Mouse (Mus musculus): ENCODE data around the gene Efnb3. TPM values are rescaled to one million over a fixed set of nuclear protein-coding genes. Genes with fewer than 3 reads are reported as not detected.
A peak's percentile ranks its signal among the peaks of the same experiment; 100 is the strongest.

The Efnb3 gene
- 6.3 and 6.8 TPM in 2 replicates for polyA plus RNA-seq (2015; fragmentation: Nextera tagmentation; extraction: Ambion mirVana)

- ATAC-seq, result peak; percentile 50
- Histone ChIP-seq H3K4me1 (ENCODE audit: control insufficient read depth, insufficient read depth, low read length) (peaks cover 10% of the 10 kb centered on the region), H3K4me3 (ENCODE audit: low read length) (peak within 1 kb of the TSS; percentile 56), H3K9me3 (ENCODE audit: control insufficient read depth, low read length) (no peaks in the 10 kb centered on the region), H3K9ac (ENCODE audit: low read depth, low read length) (peak within 1 kb of the TSS; percentile 85), H3K36me3 (ENCODE audit: control insufficient read depth, insufficient read depth, low read length) (peaks cover 15% of the 10 kb centered on the region), H3K4me2 (ENCODE audit: low read depth, low read length) (peak within 1 kb of the TSS; percentile 86), H3K27ac (ENCODE audit: low read length) (no peak within 1 kb of the TSS; the same call in 1 of the 2 replicates), H3K27me3 (replicated peaks; ENCODE audit: control insufficient read depth, insufficient read depth, low read length) (no peaks in the 10 kb centered on the region)
- WGBS, result 3% methylated on average over 57 of the region's 59 CpGs
Measured at GRCm38 (mm10) chr11:69559851-69560765, at the start of gene Efnb3. Gene Efnb3, minus strand, starts transcription at chr11:69560205.

- Histone ChIP-seq H3K9me3 (ENCODE audit: control insufficient read depth, low read length) (no peaks in the 10 kb centered on the region), H3K4me2 (ENCODE audit: low read depth, low read length) (no peak overlapping the region), H3K27me3 (replicated peaks; ENCODE audit: control insufficient read depth, insufficient read depth, low read length) (peaks cover 11% of the 10 kb centered on the region; the same call in 1 of the 2 replicates), H3K9ac (ENCODE audit: low read depth, low read length) (no peak overlapping the region), H3K36me3 (ENCODE audit: control insufficient read depth, insufficient read depth, low read length) (no peaks in the 10 kb centered on the region), H3K27ac (ENCODE audit: low read length) (no peak overlapping the region), H3K4me1 (ENCODE audit: control insufficient read depth, insufficient read depth, low read length) (peaks cover 14% of the 10 kb centered on the region), H3K4me3 (ENCODE audit: low read length) (no peak overlapping the region)
- WGBS, result 60% methylated on average over 7 of the region's 7 CpGs
- no peak for ATAC-seq
Measured at GRCm38 (mm10) chr11:69609416-69609815, 49.4 kb upstream of the Efnb3 start.

GRCm38 (mm10) chr11:69608525-69608924 lies 48.5 kb upstream of the Efnb3 start:
- Histone ChIP-seq H3K4me3 (ENCODE audit: low read length) (no peak overlapping the region), H3K27ac (ENCODE audit: low read length) (no peak overlapping the region), H3K36me3 (ENCODE audit: control insufficient read depth, insufficient read depth, low read length) (no peaks in the 10 kb centered on the region), H3K27me3 (replicated peaks; ENCODE audit: control insufficient read depth, insufficient read depth, low read length) (peaks cover 12% of the 10 kb centered on the region; the same call in 1 of the 2 replicates), H3K4me2 (ENCODE audit: low read depth, low read length) (no peak overlapping the region), H3K9ac (ENCODE audit: low read depth, low read length) (no peak overlapping the region), H3K4me1 (ENCODE audit: control insufficient read depth, insufficient read depth, low read length) (peaks cover 13% of the 10 kb centered on the region), H3K9me3 (ENCODE audit: control insufficient read depth, low read length) (no peaks in the 10 kb centered on the region)
- 87% methylated on average over 3 of the region's 3 CpGs for WGBS
- no peak for ATAC-seq

DNA sequence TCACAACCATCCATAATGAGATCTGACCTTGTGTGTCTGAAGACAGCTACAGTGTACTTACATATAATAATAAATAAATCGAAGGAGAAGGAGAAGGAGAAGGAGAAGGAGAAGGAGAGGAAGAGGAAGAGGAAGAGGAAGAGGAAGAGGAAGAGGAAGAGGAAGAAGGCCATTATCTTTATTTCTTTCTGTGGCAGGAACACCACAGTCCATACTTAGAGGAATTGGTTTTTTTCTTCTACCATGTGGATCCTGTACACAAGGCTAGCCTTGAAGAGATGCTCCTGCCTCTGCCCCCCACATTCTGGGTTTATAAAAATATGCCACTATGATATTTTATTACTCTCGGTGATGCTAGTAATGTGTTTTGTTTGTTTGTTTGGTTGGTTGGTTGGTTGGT lies 46.8 kb upstream of the Efnb3 start:
- Histone ChIP-seq H3K27me3 (replicated peaks; ENCODE audit: control insufficient read depth, insufficient read depth, low read length) (peaks cover 12% of the 10 kb centered on the region; the same call in 1 of the 2 replicates), H3K9me3 (ENCODE audit: control insufficient read depth, low read length) (no peaks in the 10 kb centered on the region), H3K4me3 (ENCODE audit: low read length) (no peak overlapping the region), H3K4me1 (ENCODE audit: control insufficient read depth, insufficient read depth, low read length) (peaks cover 13% of the 10 kb centered on the region), H3K27ac (ENCODE audit: low read length) (no peak overlapping the region), H3K4me2 (ENCODE audit: low read depth, low read length) (no peak overlapping the region), H3K36me3 (ENCODE audit: control insufficient read depth, insufficient read depth, low read length) (no peaks in the 10 kb centered on the region), H3K9ac (ENCODE audit: low read depth, low read length) (no peak overlapping the region)
- WGBS, result 91% methylated on average over 2 of the region's 2 CpGs
- no peak for ATAC-seq

DNA sequence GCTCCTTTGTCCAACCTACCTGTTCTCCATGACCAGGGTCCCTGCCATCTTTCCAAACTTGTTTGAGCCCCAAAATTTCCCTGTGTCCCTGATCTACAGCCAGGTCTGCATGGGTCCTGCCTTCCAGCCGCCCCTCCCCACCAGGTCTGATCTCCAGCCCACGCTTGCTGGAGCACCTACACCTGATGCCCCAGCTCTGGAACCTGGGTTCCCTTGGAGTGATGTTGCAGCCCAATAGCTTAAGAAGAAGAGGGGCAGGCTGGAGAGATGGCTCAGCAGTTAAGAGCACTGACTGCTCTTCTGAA lies 46.4 kb upstream of the Efnb3 start:
- Histone ChIP-seq H3K36me3 (ENCODE audit: control insufficient read depth, insufficient read depth, low read length) (no peaks in the 10 kb centered on the region), H3K9ac (ENCODE audit: low read depth, low read length) (0 out of 2 replicates have a peak overlapping the region, but pooled peaks have one; percentile 48), H3K27me3 (replicated peaks; ENCODE audit: control insufficient read depth, insufficient read depth, low read length) (peaks cover 12% of the 10 kb centered on the region; the same call in 1 of the 2 replicates), H3K4me3 (ENCODE audit: low read length) (peak overlapping the region; percentile 65), H3K4me1 (ENCODE audit: control insufficient read depth, insufficient read depth, low read length) (peaks cover 17% of the 10 kb centered on the region), H3K27ac (ENCODE audit: low read length) (no peak overlapping the region), H3K4me2 (ENCODE audit: low read depth, low read length) (peak overlapping the region; percentile 100), H3K9me3 (ENCODE audit: control insufficient read depth, low read length) (no peaks in the 10 kb centered on the region)
- ATAC-seq, result no peak
- WGBS, result 54% methylated on average over 2 of the region's 2 CpGs

DNA sequence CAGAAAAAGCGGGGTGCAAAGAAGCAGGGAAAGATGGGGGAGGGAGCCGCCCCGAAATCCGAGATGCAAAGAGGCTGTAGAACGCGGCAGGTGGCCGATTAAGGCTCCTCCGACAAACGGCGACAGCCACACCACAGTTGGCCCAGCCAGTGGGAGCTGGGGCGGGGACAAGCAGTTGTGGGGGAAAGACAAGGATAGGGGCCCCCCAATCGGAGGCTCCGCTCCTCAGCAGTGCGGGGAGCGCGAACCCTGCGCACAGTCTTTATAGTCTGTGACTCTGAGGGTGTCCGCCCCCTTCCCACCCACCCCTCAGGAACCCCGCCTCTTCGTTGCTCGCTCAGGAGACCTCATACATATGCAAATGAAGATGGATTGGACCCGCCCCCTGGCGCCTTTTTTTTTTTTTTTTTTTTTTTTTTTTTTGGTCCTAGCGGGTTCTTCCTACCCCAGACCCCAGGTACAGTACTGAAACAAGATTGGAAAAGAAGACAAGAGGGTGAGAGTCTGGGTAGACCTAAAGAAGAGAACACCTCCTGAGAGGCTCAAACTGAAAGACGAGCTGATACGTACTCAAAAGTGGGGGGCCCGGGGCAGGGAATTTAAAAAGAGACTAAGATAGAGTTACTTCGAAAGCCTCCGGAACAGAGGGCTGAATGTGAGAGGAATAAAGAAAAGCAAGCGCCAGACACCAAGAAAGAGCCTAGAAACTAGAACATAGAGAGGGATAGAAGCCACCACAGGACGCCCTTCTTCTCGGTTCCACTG lies 45.9 kb upstream of the Efnb3 start, which contains the start of gene Atp1b2:
Gene Atp1b2, minus strand, starts transcription at position 217 of the 765 bp plus-strand sequence.
- peaks cover 17% of the 10 kb centered on the region for H3K4me1 ChIP-seq (ENCODE audit: control insufficient read depth, insufficient read depth, low read length)

DNA sequence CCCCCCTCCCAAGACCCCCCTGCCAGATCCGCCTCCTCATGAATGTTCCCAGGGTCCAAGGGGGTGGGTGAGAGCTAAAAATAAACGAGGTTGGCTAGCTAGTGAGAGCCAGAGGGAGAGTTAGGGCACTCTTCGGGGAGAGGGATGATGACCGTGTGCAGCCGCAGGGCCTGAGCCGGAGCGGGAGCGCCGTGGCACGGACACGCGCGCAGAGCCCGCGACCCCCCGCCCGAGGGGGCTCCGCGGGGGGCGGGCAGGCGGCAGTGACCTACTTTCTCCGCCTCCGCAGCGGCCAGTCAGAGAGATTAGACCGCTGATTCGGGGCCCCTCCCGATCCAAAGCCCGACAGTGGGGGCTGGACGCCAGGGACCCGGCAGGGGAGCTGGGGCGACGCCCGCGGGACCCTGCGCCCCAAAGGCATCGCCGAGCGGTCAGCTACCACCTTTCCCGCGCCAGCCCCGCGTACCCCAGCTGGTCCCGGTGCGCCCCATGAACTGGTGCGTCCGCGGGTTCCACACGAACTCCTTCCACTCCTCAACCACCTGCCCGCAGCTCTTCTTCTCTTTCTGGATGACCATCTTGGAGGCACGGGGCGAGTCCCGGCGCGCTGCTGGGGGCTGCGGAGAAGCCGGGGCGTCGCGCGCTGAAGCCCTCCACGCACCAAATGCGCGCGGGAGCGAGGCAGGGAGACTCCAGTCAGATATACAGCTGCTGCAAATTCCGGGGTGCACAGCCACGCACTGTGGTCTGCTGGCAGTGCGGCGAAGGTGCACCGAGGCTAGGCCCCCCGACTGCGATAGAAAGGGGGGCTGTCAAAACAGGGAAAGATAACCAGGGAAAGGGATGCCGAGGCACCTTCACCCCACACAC lies 45.0 kb upstream of the Efnb3 start:
- peak overlapping the region; percentile 65 for H3K4me3 ChIP-seq (ENCODE audit: low read length)
- H3K36me3 ChIP-seq (ENCODE audit: control insufficient read depth, insufficient read depth, low read length), result no peaks in the 10 kb centered on the region
- H3K27me3 ChIP-seq (replicated peaks; ENCODE audit: control insufficient read depth, insufficient read depth, low read length), result peaks cover 12% of the 10 kb centered on the region; the same call in 1 of the 2 replicates
- no peaks in the 10 kb centered on the region for H3K9me3 ChIP-seq (ENCODE audit: control insufficient read depth, low read length)
- no peak overlapping the region for H3K27ac ChIP-seq (ENCODE audit: low read length)
- peak overlapping the region; percentile 100 for H3K4me2 ChIP-seq (ENCODE audit: low read depth, low read length)
- under 1% methylated on average over 65 of the region's 73 CpGs for WGBS
- ATAC-seq, result peak; percentile 38
- peaks cover 24% of the 10 kb centered on the region for H3K4me1 ChIP-seq (ENCODE audit: control insufficient read depth, insufficient read depth, low read length)
- peak overlapping the region; percentile 71 for H3K9ac ChIP-seq (ENCODE audit: low read depth, low read length)

More for the DNA sequence above, 45.9 kb upstream of the Efnb3 start, which contains the start of gene Atp1b2:
- H3K27ac ChIP-seq (ENCODE audit: low read length), result no peak within 1 kb of the TSS
- H3K9me3 ChIP-seq (ENCODE audit: control insufficient read depth, low read length), result no peaks in the 10 kb centered on the region
- H3K4me3 ChIP-seq (ENCODE audit: low read length), result peak within 1 kb of the TSS; percentile 65
- H3K9ac ChIP-seq (ENCODE audit: low read depth, low read length), result peak within 1 kb of the TSS; percentile 71
- 2% methylated on average over 32 of the region's 32 CpGs for WGBS
- H3K36me3 ChIP-seq (ENCODE audit: control insufficient read depth, insufficient read depth, low read length), result no peaks in the 10 kb centered on the region
- H3K4me2 ChIP-seq (ENCODE audit: low read depth, low read length), result peak within 1 kb of the TSS; percentile 100
- peaks cover 12% of the 10 kb centered on the region; the same call in 1 of the 2 replicates for H3K27me3 ChIP-seq (replicated peaks; ENCODE audit: control insufficient read depth, insufficient read depth, low read length)
- ATAC-seq, result peak; percentile 90

- no peak for ATAC-seq
- Histone ChIP-seq H3K4me3 (ENCODE audit: low read length) (peak overlapping the region; percentile 65), H3K27me3 (replicated peaks; ENCODE audit: control insufficient read depth, insufficient read depth, low read length) (peaks cover 12% of the 10 kb centered on the region; the same call in 1 of the 2 replicates), H3K4me2 (ENCODE audit: low read depth, low read length) (peak overlapping the region; percentile 100), H3K9me3 (ENCODE audit: control insufficient read depth, low read length) (no peaks in the 10 kb centered on the region), H3K9ac (ENCODE audit: low read depth, low read length) (no peak overlapping the region), H3K27ac (ENCODE audit: low read length) (no peak overlapping the region), H3K36me3 (ENCODE audit: control insufficient read depth, insufficient read depth, low read length) (no peaks in the 10 kb centered on the region), H3K4me1 (ENCODE audit: control insufficient read depth, insufficient read depth, low read length) (peaks cover 31% of the 10 kb centered on the region)
- WGBS, result 52% methylated on average over 3 of the region's 3 CpGs
Measured at GRCm38 (mm10) chr11:69604347-69604746, 44.3 kb upstream of the Efnb3 start.

All from intestine, embryonic 16.5 days (tissue).